Mouse (Mus musculus) C2C12 (cell line): ENCODE results near the gene Pja2.
"Not testable (repeated sequence)": the region's sequence is repeated elsewhere in the genome, so short reads cannot be mapped to it uniquely, and the experiment has no call there.

Experiments used
- CEBPB ChIP-seq: IDR thresholded peaks from one replicate; pipeline ENCODE4 v1.6.1; 2011; ENCODE audit warnings: low read depth, mild to moderate bottlenecking, control low read depth, moderate library complexity
- CTCF ChIP-seq: IDR thresholded peaks from one replicate; pipeline ENCODE4 v1.5.1; 2011; ENCODE audit not compliant: control insufficient read depth, insufficient read depth, insufficient read length
- FOSL1 ChIP-seq: IDR thresholded peaks from one replicate; pipeline ENCODE4 v1.8.0; 2011; ENCODE audit warnings: mild to moderate bottlenecking, low read length; ENCODE audit not compliant: poor library complexity, insufficient read depth, severe bottlenecking
- MYOD1 ChIP-seq: IDR thresholded peaks from one replicate; pipeline ENCODE4 v1.6.1; 2011; ENCODE audit warnings: low read depth; ENCODE audit not compliant: control insufficient read depth, insufficient read length
- MYOG ChIP-seq: IDR thresholded peaks from one replicate; pipeline ENCODE4 v1.6.1; 2011; ENCODE audit not compliant: control insufficient read depth, insufficient read length; ENCODE audit errors: extremely low read depth
- USF1 ChIP-seq: IDR thresholded peaks from one replicate; pipeline ENCODE4 v1.6.1; 2011; ENCODE audit warnings: low read depth, mild to moderate bottlenecking, control low read depth, moderate library complexity

GRCm38 (mm10) chr17:64281368-64281767 is 50.3 kb downstream of the Pja2 start:
- not testable (repeated sequence) for TF ChIP-seq CTCF, CEBPB, MYOG, USF1, MYOD1, FOSL1
